Mouse (Mus musculus): ENCODE measurements at regions not wholly inside any gene's neighbourhood (a gene's known extent, or its start where the extent isn't known, plus 50 kb on each side); places are given as distances from the start of the nearest gene placed in this dataset.

DNA sequence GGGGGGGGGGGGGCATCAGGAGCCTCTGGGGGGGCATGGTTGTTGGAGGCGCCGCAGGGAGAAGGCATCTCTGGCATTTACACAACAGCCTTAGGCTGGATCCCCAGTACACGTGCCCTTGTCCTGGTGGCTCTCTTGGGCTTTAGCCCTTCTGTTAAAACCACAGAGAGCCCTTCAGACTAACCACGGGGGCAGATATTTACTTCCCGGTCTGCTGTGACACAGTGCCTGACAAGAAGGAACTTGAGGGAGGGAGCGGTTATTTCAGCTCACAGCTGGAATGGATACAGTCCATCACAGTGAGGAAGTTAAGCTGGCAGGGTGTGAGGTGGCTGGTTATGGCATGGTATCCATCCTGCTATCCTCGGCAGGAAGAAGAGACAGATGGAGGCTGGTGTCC lies 71.0 kb upstream of the Gm11733 start:
- WGBS: 17% methylated on average over 7 of the region's 7 CpGs
- Histone ChIP-seq H3K4me3 (ENCODE audit: low read depth, low read length) (no peak overlapping the region), H3K36me3 (replicated peaks; ENCODE audit: control insufficient read depth, insufficient read depth, low read depth, low read length) (no peaks in the 10 kb centered on the region), H3K27ac (replicated peaks; ENCODE audit: low read depth, low read length) (no peak overlapping the region), H3K27me3 (ENCODE audit: control insufficient read depth, insufficient read depth, low read length) (peaks cover 4% of the 10 kb centered on the region), H3K4me2 (ENCODE audit: low read depth, low read length) (no peak overlapping the region), H3K9ac (replicated peaks; ENCODE audit: low read length) (no peak overlapping the region), H3K9me3 (replicated peaks; ENCODE audit: control insufficient read depth, low read length) (no peaks in the 10 kb centered on the region), H3K4me1 (ENCODE audit: control insufficient read depth, insufficient read depth, low read length) (peaks cover 11% of the 10 kb centered on the region)
- DNase-seq (ENCODE audit: low spot score) (no peak), ATAC-seq (replicated peaks; ENCODE audit: insufficient number of reproducible peaks, low FRiP score, low TSS enrichment, low read depth) (no peak)

DNA sequence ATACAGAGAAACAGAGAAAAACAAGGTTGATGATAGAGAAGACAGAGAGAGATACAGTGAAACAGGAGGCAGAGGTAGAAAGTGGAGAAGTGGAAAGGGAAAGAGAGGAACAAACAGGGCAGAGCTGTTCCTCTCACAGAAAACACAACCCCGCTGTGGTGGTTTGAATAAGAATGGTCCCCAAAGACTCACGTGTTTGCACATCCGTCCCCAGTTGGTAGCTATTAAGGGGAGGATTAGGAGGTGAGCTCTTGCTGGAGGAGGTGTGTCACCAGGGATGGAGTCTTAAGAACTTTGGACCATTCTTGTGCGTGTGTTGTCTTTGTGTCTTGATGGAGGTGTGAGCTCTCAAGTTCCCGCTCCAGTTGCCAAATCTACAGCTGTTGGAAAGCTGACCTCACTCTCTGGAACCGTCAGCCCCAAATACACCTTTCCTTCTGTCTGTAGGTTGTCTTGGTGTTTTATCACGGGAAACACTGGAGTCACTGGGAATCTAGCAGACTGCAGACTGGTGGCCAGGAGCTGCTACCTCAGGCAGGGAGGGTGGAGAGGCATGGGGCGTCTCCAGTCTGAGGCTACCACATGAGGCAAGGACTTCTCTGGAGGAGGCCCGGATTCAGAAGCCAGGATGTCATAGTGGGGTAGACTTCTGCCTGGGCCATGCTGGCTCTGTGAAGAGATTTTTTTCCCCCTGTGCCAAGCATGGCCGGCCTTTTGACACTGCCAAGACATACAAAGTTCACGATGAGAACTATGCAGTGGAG lies 70.0 kb upstream of the Gm11733 start:
- 13% methylated on average over 11 of the region's 11 CpGs for WGBS
- Histone ChIP-seq H3K9ac (replicated peaks; ENCODE audit: low read length) (no peak overlapping the region), H3K4me1 (ENCODE audit: control insufficient read depth, insufficient read depth, low read length) (peaks cover 6% of the 10 kb centered on the region; the same call in 1 of the 2 replicates), H3K9me3 (replicated peaks; ENCODE audit: control insufficient read depth, low read length) (no peaks in the 10 kb centered on the region), H3K27me3 (ENCODE audit: control insufficient read depth, insufficient read depth, low read length) (peaks cover 4% of the 10 kb centered on the region), H3K4me2 (ENCODE audit: low read depth, low read length) (no peak overlapping the region; the same call in 1 of the 2 replicates), H3K27ac (replicated peaks; ENCODE audit: low read depth, low read length) (no peak overlapping the region), H3K4me3 (ENCODE audit: low read depth, low read length) (no peak overlapping the region), H3K36me3 (replicated peaks; ENCODE audit: control insufficient read depth, insufficient read depth, low read depth, low read length) (no peaks in the 10 kb centered on the region)
- DNase-seq (ENCODE audit: low spot score) (no peak), ATAC-seq (replicated peaks; ENCODE audit: insufficient number of reproducible peaks, low FRiP score, low TSS enrichment, low read depth) (no peak)

DNA sequence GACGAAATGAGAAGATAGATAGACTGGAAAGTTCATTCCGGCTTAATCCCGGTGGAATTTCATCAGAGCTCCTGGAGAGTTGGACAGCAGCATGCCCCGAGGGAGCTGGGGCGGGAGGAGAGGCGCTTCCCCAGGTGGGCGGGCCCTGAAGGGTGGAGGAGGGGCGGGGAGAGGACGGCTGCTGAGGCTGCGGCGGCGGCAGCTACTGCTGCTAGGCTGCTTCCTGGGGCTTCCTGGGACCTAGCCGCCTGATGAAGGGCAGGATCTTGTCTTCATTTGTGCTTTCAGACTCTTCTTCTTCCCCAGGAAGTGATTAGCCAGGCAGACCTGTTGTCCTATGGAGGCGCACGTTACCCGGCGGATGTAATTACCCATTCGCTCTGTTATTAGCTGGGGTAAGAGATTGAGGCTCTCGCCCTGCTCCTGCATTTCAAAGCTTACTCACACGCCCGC lies 69.3 kb upstream of the Gm11733 start:
- Histone ChIP-seq H3K27me3 (ENCODE audit: control insufficient read depth, insufficient read depth, low read length) (peaks cover 4% of the 10 kb centered on the region), H3K4me3 (ENCODE audit: low read depth, low read length) (peak overlapping the region; percentile 11; the same call in 1 of the 2 replicates), H3K4me1 (ENCODE audit: control insufficient read depth, insufficient read depth, low read length) (peaks cover 12% of the 10 kb centered on the region), H3K4me2 (ENCODE audit: low read depth, low read length) (peak overlapping the region; percentile 32), H3K36me3 (replicated peaks; ENCODE audit: control insufficient read depth, insufficient read depth, low read depth, low read length) (no peaks in the 10 kb centered on the region), H3K9ac (replicated peaks; ENCODE audit: low read length) (peak overlapping the region; percentile 41), H3K9me3 (replicated peaks; ENCODE audit: control insufficient read depth, low read length) (no peaks in the 10 kb centered on the region), H3K27ac (replicated peaks; ENCODE audit: low read depth, low read length) (no peak overlapping the region)
- DNase-seq (ENCODE audit: low spot score) (peak; percentile 75), ATAC-seq (replicated peaks; ENCODE audit: insufficient number of reproducible peaks, low FRiP score, low TSS enrichment, low read depth) (no peak)
- WGBS: under 1% methylated on average over 21 of the region's 21 CpGs

- ATAC-seq (replicated peaks; ENCODE audit: insufficient number of reproducible peaks, low FRiP score, low TSS enrichment, low read depth): no peak
- no peak overlapping the region for H3K4me3 ChIP-seq (ENCODE audit: low read depth, low read length)
- no peak overlapping the region for H3K27ac ChIP-seq (replicated peaks; ENCODE audit: low read depth, low read length)
- no peaks in the 10 kb centered on the region for H3K9me3 ChIP-seq (replicated peaks; ENCODE audit: control insufficient read depth, low read length)
- H3K27me3 ChIP-seq (ENCODE audit: control insufficient read depth, insufficient read depth, low read length): peaks cover 4% of the 10 kb centered on the region
- H3K4me2 ChIP-seq (ENCODE audit: low read depth, low read length): peak overlapping the region; percentile 32; the same call in 1 of the 2 replicates
- DNase-seq (ENCODE audit: low spot score): no peak
- no peak overlapping the region for H3K9ac ChIP-seq (replicated peaks; ENCODE audit: low read length)
- H3K4me1 ChIP-seq (ENCODE audit: control insufficient read depth, insufficient read depth, low read length): peaks cover 12% of the 10 kb centered on the region
- H3K36me3 ChIP-seq (replicated peaks; ENCODE audit: control insufficient read depth, insufficient read depth, low read depth, low read length): no peaks in the 10 kb centered on the region
- WGBS: 1% methylated on average over 14 of the region's 14 CpGs
Measured at GRCm38 (mm10) chr11:117415466-117415865, 68.7 kb upstream of the Gm11733 start.

GRCm38 (mm10) chr11:117415955-117416354 lies 68.2 kb upstream of the Gm11733 start:
- DNase-seq (ENCODE audit: low spot score): no peak

DNA sequence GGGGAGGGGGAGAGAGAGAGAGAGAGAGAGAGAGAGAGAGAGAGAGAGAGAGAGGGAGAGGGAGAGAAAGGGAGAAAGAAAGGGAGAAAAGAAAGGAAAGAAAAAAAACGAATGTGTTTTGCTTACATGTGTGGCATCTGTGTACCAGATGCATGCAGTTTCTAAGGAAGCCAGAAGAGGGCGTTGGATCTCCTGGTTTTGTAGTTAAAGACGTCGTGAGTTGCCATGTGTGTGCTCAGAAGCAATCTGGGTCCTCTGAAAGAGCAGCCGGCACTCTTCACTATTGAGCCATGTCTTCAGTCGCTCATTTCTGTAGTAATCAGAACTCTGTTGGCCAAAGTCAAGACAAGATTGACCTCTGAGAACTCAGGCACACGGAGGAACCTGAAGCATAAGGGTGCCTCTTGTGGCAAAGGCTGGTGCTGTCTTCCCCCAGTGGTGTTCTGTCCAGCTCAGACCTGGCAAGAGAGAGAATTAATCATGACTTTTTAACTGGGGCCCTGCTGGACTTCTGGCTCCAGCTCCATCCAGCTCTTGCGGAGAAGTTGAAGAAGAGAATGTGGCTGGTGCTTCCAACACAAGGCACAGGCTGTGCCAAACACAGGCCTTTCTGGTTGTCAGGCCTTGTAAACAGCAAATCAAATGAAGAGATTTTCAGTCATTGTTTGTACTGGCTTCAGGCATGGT lies 67.0 kb upstream of the Gm11733 start:
- DNase-seq (ENCODE audit: low spot score) (no peak), ATAC-seq (replicated peaks; ENCODE audit: insufficient number of reproducible peaks, low FRiP score, low TSS enrichment, low read depth) (no peak)
- 65% methylated on average over 8 of the region's 8 CpGs for WGBS
- no peak overlapping the region for H3K9ac ChIP-seq (replicated peaks; ENCODE audit: low read length)
- no peaks in the 10 kb centered on the region for H3K36me3 ChIP-seq (replicated peaks; ENCODE audit: control insufficient read depth, insufficient read depth, low read depth, low read length)
- no peaks in the 10 kb centered on the region for H3K9me3 ChIP-seq (replicated peaks; ENCODE audit: control insufficient read depth, low read length)
- H3K4me2 ChIP-seq (ENCODE audit: low read depth, low read length): no peak overlapping the region
- peaks cover 12% of the 10 kb centered on the region for H3K4me1 ChIP-seq (ENCODE audit: control insufficient read depth, insufficient read depth, low read length)
- no peak overlapping the region for H3K27ac ChIP-seq (replicated peaks; ENCODE audit: low read depth, low read length)
- peaks cover 4% of the 10 kb centered on the region for H3K27me3 ChIP-seq (ENCODE audit: control insufficient read depth, insufficient read depth, low read length)
- no peak overlapping the region for H3K4me3 ChIP-seq (ENCODE audit: low read depth, low read length)

More at GRCm38 (mm10) chr11:117415955-117416354, 68.2 kb upstream of the Gm11733 start:
- Histone ChIP-seq H3K9ac (replicated peaks; ENCODE audit: low read length) (no peak overlapping the region), H3K9me3 (replicated peaks; ENCODE audit: control insufficient read depth, low read length) (no peaks in the 10 kb centered on the region), H3K27ac (replicated peaks; ENCODE audit: low read depth, low read length) (no peak overlapping the region), H3K4me1 (ENCODE audit: control insufficient read depth, insufficient read depth, low read length) (peaks cover 12% of the 10 kb centered on the region), H3K36me3 (replicated peaks; ENCODE audit: control insufficient read depth, insufficient read depth, low read depth, low read length) (no peaks in the 10 kb centered on the region), H3K4me3 (ENCODE audit: low read depth, low read length) (no peak overlapping the region), H3K4me2 (ENCODE audit: low read depth, low read length) (0 out of 2 replicates have a peak overlapping the region, but pooled peaks have one; percentile 8), H3K27me3 (ENCODE audit: control insufficient read depth, insufficient read depth, low read length) (peaks cover 4% of the 10 kb centered on the region)
- ATAC-seq (replicated peaks; ENCODE audit: insufficient number of reproducible peaks, low FRiP score, low TSS enrichment, low read depth): no peak
- WGBS: 4% methylated on average over 13 of the region's 13 CpGs

GRCm38 (mm10) chr11:117417959-117418574 lies 66.1 kb upstream of the Gm11733 start:
- no peaks in the 10 kb centered on the region for H3K9me3 ChIP-seq (replicated peaks; ENCODE audit: control insufficient read depth, low read length)
- 39% methylated on average over 9 of the region's 9 CpGs for whole genome bisulfite sequencing
- H3K4me2 ChIP-seq (ENCODE audit: low read depth, low read length): no peak overlapping the region
- H3K27me3 ChIP-seq (ENCODE audit: control insufficient read depth, insufficient read depth, low read length): peaks cover 4% of the 10 kb centered on the region
- H3K27ac ChIP-seq (replicated peaks; ENCODE audit: low read depth, low read length): peak overlapping the region; percentile 68; the same call in 1 of the 2 replicates
- ATAC-seq (replicated peaks; ENCODE audit: insufficient number of reproducible peaks, low FRiP score, low TSS enrichment, low read depth) (no peak), DNase-seq (ENCODE audit: low spot score) (no peak)
- no peak overlapping the region for H3K9ac ChIP-seq (replicated peaks; ENCODE audit: low read length)
- H3K4me1 ChIP-seq (ENCODE audit: control insufficient read depth, insufficient read depth, low read length): peaks cover 12% of the 10 kb centered on the region
- no peaks in the 10 kb centered on the region for H3K36me3 ChIP-seq (replicated peaks; ENCODE audit: control insufficient read depth, insufficient read depth, low read depth, low read length)
- H3K4me3 ChIP-seq (ENCODE audit: low read depth, low read length): no peak overlapping the region

Data from embryonic facial prominence, embryonic 11.5 days (tissue).